Mouse (Mus musculus): ENCODE data around the gene Rftn1.

- TF ChIP-seq POLR2A (IDR thresholded peaks at IDR 0.05; ENCODE audit: low read depth, low read length) (no peak), CTCF (IDR thresholded peaks at IDR 0.05; ENCODE audit: extremely low read depth, insufficient read length, insufficient replicate concordance, low read depth, low read length) (no peak)
Observed at GRCm38 (mm10) chr17:50068681-50069138, 121.8 kb downstream of the Rftn1 start.
